Mouse (Mus musculus) hematopoietic stem cell, adult 5-6 weeks (primary cell): ENCODE data around the gene Nell2. TPM values are rescaled to one million over a fixed set of nuclear protein-coding genes. Genes with fewer than 3 reads are reported as not detected.

Experiments used
- ATAC-seq, 2 experiments: fragments of 125-278 bp in 1 of 2; replicated peaks in 1 of 2; 2 replicates each; pipeline ENCODE4 v1.8.0; 2016 to 2017; ENCODE audit warnings: inconsistent platforms in 2 of 2, mild to moderate bottlenecking in 2 of 2, moderate number of reproducible peaks in 2 of 2, low read depth in 1 of 2, moderate TSS enrichment in 1 of 2; ENCODE audit not compliant: low FRiP score in 2 of 2, poor library complexity in 2 of 2, severe bottlenecking in 2 of 2, insufficient read depth in 1 of 2, low TSS enrichment in 1 of 2
- total RNA-seq: library from RNA; stranded (forward); fragments of 172-1452, 232-1000 nt; gene quantifications from 2 replicates; pipeline ENCODE4 v1.2.3, GENCODE M21; 2017

Gene Nell2
- total RNA-seq, 1 experiment from 2014 or later, result not detected

- no peak for ATAC-seq
Observed at GRCm38 (mm10) chr15:95101522-95101921, 426.8 kb downstream of the Nell2 start.

- no peak for ATAC-seq
Observed at GRCm38 (mm10) chr15:95100133-95100532, 428.2 kb downstream of the Nell2 start.

- ATAC-seq, result no peak
Observed at GRCm38 (mm10) chr15:95085962-95086361, 442.4 kb downstream of the Nell2 start.

GRCm38 (mm10) chr15:95081654-95082053, 446.7 kb downstream of the Nell2 start:
- ATAC-seq, result no peak

- no peak for ATAC-seq
Observed at GRCm38 (mm10) chr15:95075356-95075755, 453.0 kb downstream of the Nell2 start.

GRCm38 (mm10) chr15:95070881-95071280, 457.5 kb downstream of the Nell2 start:
- no peak for ATAC-seq

GRCm38 (mm10) chr15:95068799-95069198, 459.6 kb downstream of the Nell2 start:
- ATAC-seq, result no peak

GRCm38 (mm10) chr15:95068023-95068422, 460.3 kb downstream of the Nell2 start:
- no peak for ATAC-seq

GRCm38 (mm10) chr15:95055081-95055650, 473.2 kb downstream of the Nell2 start:
- ATAC-seq, result no peak

GRCm38 (mm10) chr15:95049171-95049729, 479.1 kb downstream of the Nell2 start:
- no peak for ATAC-seq

GRCm38 (mm10) chr15:95047486-95047885, 480.9 kb downstream of the Nell2 start:
- no peak for ATAC-seq

GRCm38 (mm10) chr15:95044011-95044410, 484.3 kb downstream of the Nell2 start:
- no peak for ATAC-seq

GRCm38 (mm10) chr15:95042437-95042836, 485.9 kb downstream of the Nell2 start:
- ATAC-seq, result no peak

- no peak for ATAC-seq
Observed at GRCm38 (mm10) chr15:95029487-95029875, 498.9 kb downstream of the Nell2 start.

GRCm38 (mm10) chr15:95028862-95029486, 499.4 kb downstream of the Nell2 start:
- ATAC-seq, result no peak
